Mouse (Mus musculus) thymus, postnatal 0 days (tissue): ENCODE results near the gene Tomm22. TPM values are rescaled to one million over a fixed set of nuclear protein-coding genes. Genes with fewer than 3 reads are reported as not detected.

ENCODE experiments used
- DNase-seq: peaks from one replicate; pipeline ENCODE4 v3.0.0-alpha.2; 2015; ENCODE audit warnings: low spot score
- polyA plus RNA-seq: library from polyadenylated mRNA; unstranded; fragments of >200 nt; fragmentation: Nextera tagmentation; extraction: Ambion mirVana; gene quantifications from 2 replicates; pipeline ENCODE4 v1.2.1, GENCODE M21; 2015

The Tomm22 gene
- polyA plus RNA-seq, 1 experiment from 2014 or later = 287 TPM

DNA sequence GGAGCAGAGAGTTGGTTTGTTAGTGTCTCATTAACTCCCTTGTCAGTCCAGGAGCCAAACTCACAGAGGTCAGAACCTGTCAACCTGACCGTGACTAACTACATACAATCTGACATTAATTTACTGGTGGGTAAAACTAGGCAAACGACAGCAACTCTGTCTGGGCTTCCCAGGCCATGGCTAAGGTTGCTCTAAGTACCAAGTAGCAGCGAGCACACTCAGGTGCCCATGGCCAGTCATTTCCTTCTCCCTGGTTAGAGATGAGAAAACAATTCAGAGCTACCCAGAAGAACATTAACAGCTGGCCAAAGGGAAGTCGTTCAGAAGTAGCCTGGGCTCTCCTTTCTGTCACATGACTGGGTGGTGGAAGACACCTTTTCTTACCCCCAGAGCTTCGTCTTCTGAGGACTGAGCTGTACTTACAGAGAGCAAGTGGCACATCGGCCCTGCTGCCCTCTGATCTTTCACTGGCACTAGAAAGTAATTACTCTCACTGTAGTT, 14.5 kb downstream of the Tomm22 start:
- DNase-seq = no peak

DNA sequence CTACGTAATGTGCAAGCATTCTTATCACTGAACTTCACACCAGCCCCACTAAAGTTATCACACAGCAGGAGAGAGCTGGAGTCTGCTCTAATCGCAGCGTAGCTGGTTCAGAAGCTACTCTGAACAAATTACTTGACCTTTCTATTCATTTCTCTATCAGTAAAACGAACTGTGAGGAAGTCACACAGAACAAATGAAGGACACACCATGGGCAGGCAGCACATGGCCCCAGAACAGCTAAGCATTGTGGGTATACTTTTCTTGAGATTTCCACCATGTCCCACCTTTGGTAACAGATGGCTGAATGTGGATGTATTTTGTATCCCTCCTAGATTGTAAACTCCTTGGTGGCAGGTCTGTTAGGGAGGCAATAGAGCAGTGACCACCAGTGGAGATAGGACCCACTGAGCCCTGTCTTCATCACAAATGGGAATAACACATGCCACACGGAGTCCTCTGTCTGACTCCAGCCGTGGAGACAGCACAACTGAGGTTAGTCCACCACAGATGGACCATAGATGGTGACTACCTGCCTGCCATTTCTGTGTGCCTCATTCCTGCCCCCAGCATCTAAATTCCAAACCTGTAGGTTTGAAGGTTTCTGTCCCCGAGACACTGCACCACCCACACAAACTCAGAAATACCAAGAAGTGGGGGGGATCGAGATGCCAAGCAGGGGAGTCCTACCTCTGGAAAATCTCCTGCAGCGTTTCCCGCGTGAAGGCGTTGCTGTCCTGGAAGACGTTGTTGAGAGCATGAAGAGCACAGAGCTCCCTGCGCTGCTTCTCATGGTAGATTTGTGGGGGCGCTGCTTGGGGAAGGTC, 15.6 kb downstream of the Tomm22 start:
- DNase-seq = no peak

GRCm38 (mm10) chr15:79687175-79687574, 16.5 kb downstream of the Tomm22 start:
- no peak for DNase-seq

DNA sequence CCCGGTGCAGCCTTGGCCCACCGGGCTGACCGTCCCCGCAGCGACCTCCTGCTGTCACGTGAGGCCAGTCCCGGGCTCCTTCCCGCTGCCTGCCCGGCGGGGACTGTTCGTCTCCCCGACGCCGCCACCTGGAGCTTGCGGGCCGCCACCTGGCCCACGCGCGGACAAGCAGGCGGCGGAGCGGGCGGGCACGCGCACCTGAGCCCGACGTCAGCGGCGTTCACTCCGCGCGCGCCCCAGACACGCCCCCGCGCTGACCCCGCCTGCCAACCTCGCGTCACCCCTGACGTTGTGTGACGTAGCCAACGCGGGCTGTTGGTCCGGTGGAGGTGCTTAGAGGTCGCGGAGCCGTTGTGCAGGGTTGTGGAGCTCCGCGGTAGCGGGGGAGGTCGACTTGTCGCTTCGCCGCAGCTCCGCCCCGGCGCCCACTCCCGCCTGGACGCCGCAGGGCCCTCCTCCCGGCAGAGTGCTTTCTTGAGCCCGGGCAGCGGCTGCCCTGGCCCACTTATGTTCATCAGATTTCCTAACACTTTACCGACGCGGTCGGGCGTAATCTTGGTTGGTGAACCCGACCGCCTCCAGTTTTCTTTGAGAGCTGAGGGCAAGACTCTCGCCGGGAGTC, 17.1 kb downstream of the Tomm22 start, which contains the start of gene Josd1:
Josd1 (minus strand) TSS at position 274 of the 622 bp plus-strand sequence.
- DNase-seq = peak; percentile 95

- no peak for DNase-seq
Measured at GRCm38 (mm10) chr15:79688268-79688956, 17.8 kb downstream of the Tomm22 start.

GRCm38 (mm10) chr15:79689662-79690425, 19.2 kb downstream of the Tomm22 start:
- no peak for DNase-seq

DNA sequence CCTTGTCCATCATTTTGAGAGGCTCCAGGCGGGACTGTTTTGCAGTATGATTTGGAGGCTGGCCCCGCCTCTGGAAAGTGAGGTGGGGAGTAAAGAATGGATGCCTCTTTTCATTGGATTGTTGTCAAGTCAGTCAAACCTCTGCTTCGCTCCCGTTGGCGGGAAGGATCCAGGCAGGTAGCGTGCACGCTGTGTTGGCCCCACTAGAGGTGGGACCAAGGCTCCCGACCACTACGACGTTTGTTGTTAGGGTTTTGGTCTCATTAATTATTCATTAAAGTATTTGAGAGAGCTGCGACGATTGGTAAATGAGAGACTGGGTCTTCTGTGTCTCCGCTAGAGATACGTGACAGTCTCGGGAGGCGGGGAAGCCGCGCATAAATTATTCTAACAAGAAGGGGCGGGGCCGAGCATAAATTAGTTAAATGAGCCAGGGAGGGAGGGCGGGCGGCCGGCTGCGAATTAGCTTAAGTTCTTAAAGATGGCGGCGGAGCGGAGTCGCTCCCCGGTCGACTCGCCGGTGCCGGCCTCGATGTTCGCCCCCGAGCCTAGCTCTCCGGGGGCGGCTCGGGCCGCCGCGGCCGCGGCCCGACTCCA, 19.9 kb downstream of the Tomm22 start, which contains the start of gene Gtpbp1:
Gtpbp1 (plus strand) TSS at position 420 of the 597 bp plus-strand sequence.
- DNase-seq = peak; percentile 98

DNA sequence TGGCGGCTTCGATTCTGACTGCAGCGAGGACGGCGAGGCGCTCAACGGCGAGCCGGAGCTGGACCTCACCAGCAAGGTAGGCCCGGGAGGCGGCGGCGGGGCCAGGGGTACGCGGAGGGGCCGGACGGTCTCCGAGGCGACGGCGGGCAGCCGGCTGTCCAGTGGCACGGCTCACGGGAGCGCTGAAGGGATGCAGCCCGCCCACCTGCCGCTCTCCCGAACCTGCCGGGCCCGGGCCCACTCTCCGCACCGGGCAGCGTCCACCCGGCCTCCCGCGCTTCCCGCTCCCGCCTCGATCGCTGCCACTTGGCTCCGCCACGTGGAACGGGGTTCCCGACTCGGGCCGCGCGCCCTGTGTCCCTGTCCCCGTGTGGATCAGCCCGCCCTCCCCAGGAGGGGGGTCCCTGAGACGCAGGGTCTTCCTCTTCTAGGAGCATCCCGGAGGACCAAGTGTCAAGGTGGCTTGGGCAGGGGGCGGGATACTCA, 20.4 kb downstream of the Tomm22 start:
- DNase-seq = no peak

DNA sequence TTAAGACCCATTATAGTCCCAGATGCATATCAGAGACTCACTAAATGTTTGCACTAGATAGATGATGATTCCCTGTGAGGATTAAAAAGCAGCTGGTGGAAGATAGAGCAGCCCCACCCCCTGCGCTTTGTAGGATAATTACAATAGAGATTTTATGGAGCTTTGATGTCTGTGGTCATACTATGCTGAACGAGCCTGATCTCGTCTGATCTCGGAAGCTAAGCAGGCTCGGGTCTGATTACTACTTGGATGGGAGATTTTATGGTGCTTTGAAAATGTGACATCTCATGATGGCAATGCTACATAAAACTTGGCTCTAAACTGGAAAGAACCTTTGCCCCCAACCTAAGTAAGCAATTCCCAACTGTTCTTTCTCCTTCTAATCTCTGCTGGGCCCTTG, 21.7 kb downstream of the Tomm22 start:
- DNase-seq = no peak

- DNase-seq = peak; percentile 76
Measured at GRCm38 (mm10) chr15:79693740-79694139, 23.1 kb downstream of the Tomm22 start.

DNA sequence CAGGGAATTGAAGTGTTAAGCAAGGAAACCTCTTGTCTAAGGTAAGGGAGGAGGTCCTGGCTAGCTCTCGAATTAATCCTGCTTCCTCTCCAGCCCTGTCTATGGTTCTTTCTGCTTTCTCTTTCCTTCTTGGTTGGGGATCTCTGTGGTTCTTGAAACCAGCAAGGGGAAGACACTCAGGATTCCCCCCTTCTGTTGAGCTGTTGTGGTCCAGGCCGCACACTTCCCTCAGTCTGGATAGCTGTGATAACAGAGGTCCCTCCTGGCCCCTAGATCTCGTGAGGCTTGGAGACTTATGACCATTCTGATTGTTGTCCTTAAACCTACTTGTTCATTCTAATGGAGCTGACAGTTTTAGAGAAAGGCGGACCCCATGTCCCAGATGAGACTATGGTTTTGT, 23.9 kb downstream of the Tomm22 start:
- no peak for DNase-seq

DNA sequence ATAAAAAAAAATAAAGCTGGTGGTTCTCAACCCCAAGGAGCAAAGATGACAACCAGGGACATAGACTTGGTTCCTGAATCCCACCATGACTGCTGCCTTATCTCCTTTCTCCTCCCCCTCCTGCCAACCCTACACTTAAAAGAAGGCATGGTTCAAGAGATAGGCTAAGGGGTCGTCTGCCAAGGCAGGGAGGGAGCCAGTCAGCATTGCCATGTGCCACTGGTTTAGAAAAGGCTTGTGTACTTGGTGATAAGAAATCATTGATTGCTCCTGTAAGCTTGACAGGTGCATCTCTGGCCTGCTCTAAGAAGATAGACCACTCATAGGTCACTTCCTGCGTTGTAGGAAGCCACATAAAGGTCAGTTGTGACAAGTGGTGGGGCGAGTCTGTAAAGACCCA, 24.9 kb downstream of the Tomm22 start:
- DNase-seq = no peak

DNA sequence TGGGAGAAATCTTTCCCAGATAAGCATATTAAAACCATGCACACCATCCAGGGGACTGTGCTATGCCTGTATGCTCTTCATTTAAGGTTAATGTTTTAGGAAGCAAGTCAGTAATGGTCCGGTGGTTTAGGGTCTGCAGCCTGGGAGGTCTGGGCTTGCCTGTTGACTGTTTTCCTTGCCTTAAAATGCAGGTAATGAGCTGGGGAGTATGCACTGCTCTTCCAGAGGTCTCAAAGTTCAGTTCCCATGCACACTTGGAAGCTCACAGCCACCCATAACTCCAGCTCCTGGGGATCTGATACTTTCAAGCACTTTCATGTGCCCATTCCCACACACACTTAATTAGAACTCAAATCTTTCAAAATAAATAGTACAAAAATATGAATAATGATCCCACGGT, 25.8 kb downstream of the Tomm22 start:
- DNase-seq = no peak

DNA sequence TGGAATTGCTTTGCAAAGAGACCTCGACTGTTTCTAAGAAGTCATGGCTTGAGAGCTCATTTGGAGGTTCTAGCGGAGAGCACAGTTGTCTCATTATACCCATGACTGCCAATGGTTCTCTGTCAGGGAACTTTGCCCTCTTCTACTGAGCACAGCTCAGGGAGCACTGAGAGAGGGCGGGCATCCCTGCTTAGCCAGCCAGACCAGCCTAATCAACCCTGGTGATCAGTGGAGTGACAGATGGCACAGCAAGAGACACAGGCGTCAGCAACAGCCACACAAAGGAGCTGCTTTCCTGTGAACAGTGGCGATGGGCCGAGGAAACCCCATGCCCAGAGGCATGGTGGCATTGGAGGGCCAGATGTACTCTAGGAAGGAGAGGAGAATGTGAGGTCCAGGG, 26.4 kb downstream of the Tomm22 start:
- DNase-seq = no peak

DNA sequence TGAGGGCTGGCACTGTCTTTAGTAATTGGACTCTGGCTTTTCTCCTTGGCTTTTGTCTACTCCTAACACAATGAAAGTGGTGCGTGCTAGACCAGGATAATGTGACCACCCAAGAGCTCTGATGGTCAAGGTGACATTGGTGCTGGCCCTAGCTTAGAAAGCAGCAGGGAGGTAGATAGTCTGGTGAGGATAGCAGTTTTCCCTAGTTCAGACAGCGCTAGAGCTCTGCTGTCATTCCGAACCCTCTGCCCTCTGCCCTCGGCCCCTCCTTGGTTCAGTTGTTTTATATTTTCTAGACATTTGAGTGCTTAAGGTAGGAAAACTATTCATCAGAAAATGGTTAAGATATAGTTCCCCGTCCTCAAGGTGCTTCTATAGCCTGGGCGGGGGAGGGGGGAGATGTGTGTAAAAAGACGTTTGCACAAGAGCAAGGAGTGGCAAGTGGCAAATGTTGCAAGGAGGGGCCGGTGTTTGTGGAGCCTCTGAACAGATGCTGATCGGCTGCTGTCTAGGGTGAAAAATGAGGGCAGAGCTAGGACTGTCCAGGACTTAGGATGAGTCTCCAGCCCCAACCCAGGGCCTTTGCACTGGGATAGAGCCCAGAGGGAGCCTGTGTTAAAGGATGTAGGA, 27.0 kb downstream of the Tomm22 start:
- no peak for DNase-seq

- DNase-seq = no peak
Measured at GRCm38 (mm10) chr15:79706603-79707214, 36.0 kb downstream of the Tomm22 start.

- no peak for DNase-seq
Measured at GRCm38 (mm10) chr15:79708229-79708822, 37.7 kb downstream of the Tomm22 start.

DNA sequence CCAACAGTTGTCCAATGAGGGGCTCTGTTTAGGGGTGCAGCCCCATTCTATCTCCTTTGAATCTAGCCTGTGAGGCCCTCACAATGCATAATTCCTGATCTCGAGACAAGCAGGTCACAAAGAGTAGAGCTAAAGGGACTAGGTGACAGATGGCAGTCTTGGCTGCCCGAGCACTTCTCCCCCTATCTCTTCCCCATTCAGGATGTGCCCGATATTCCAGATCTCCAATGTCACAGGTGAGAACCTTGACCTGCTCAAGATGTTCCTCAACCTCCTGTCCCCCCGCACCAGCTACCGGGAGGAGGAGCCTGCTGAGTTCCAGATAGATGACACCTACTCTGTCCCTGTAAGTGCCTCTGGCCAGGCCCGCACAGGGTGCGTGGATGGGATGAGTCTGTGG, 45.0 kb downstream of the Tomm22 start:
- DNase-seq = no peak

DNA sequence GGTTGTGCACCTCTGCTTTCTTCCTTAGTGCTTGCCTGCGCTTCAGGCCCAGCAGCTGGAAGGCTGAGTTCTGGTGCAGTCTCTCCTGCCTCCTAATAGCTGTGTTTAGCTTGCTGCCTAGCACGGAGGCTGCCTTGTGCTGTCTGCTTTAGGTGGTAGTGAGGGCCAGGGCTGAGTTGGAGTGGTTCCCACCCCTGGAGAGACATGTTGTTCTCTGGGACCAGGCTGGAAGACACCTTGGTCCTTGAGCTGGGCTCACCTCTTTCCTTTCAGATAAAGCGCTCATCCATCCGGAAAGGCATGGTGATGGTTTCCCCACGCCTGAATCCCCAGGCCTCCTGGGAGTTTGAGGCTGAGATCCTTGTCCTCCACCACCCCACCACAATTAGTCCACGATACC, 46.0 kb downstream of the Tomm22 start:
- DNase-seq = no peak
